Mouse (Mus musculus): ENCODE results near the gene Btnl4. TPM values are rescaled to one million over a fixed set of nuclear protein-coding genes. Genes with fewer than 3 reads are reported as not detected.
"Not testable (repeated sequence)": the region's sequence is repeated elsewhere in the genome, so short reads cannot be mapped to it uniquely, and the experiment has no call there.

Btnl4 gene
- not detected for total RNA-seq (2021)
- long read RNA-seq, experiment 1, result 0 reads
- long read RNA-seq, experiment 2, result 0 reads

- not testable (repeated sequence) for DNase-seq (ENCODE audit: low spot score in 2 of 2)
These were observed at the start of gene Btnl4 for GRCm38 (mm10) chr17:34477238-34478013. Gene Btnl4 (minus strand): TSS chr17:34477318.

- no peak for DNase-seq (ENCODE audit: low spot score in 2 of 2)
These were observed 41.9 kb upstream of the Btnl4 start for GRCm38 (mm10) chr17:34519001-34519400.

- DNase-seq (ENCODE audit: low spot score in 2 of 2), result not testable (repeated sequence)
These were observed 41.5 kb upstream of the Btnl4 start for GRCm38 (mm10) chr17:34518571-34518970.

GRCm38 (mm10) chr17:34517795-34518194 lies 40.7 kb upstream of the Btnl4 start:
- DNase-seq (ENCODE audit: low spot score in 2 of 2), result no peak

- DNase-seq (ENCODE audit: low spot score in 2 of 2), result no peak
These were observed 40.1 kb upstream of the Btnl4 start, which contains the start of gene Btnl6 for GRCm38 (mm10) chr17:34517252-34517651. Gene Btnl6 (minus strand): TSS chr17:34517352.

- no peak for DNase-seq (ENCODE audit: low spot score in 2 of 2)
These were observed 39.4 kb upstream of the Btnl4 start for GRCm38 (mm10) chr17:34516514-34516913.

GRCm38 (mm10) chr17:34511723-34512122 lies 34.6 kb upstream of the Btnl4 start:
- DNase-seq (ENCODE audit: low spot score in 2 of 2), result not testable (repeated sequence)

- no peak for DNase-seq (ENCODE audit: low spot score in 2 of 2)
These were observed 30.5 kb upstream of the Btnl4 start for GRCm38 (mm10) chr17:34507591-34507990.

GRCm38 (mm10) chr17:34497726-34498125 lies 20.6 kb upstream of the Btnl4 start:
- DNase-seq (ENCODE audit: low spot score in 2 of 2), result not testable (repeated sequence)

GRCm38 (mm10) chr17:34497319-34497718 lies 20.2 kb upstream of the Btnl4 start:
- not testable (repeated sequence) for DNase-seq (ENCODE audit: low spot score in 2 of 2)

GRCm38 (mm10) chr17:34496539-34496938 lies 19.4 kb upstream of the Btnl4 start:
- DNase-seq (ENCODE audit: low spot score in 2 of 2), result no peak

GRCm38 (mm10) chr17:34495156-34495555 lies 18.0 kb upstream of the Btnl4 start:
- DNase-seq (ENCODE audit: low spot score in 2 of 2), result not testable (repeated sequence)

GRCm38 (mm10) chr17:34492796-34493195 lies 15.7 kb upstream of the Btnl4 start:
- no peak for DNase-seq (ENCODE audit: low spot score in 2 of 2)

GRCm38 (mm10) chr17:34476427-34476826 lies 691 bp downstream of the Btnl4 start:
- DNase-seq (ENCODE audit: low spot score in 2 of 2), result no peak

GRCm38 (mm10) chr17:34475060-34475459 lies 2.1 kb downstream of the Btnl4 start:
- no peak for DNase-seq (ENCODE audit: low spot score in 2 of 2)

GRCm38 (mm10) chr17:34470491-34470890 lies 6.6 kb downstream of the Btnl4 start:
- no peak for DNase-seq (ENCODE audit: low spot score in 2 of 2)

- DNase-seq (ENCODE audit: low spot score in 2 of 2), result not testable (repeated sequence)
These were observed 11.2 kb downstream of the Btnl4 start for GRCm38 (mm10) chr17:34465906-34466305.

GRCm38 (mm10) chr17:34459255-34459654 lies 17.9 kb downstream of the Btnl4 start:
- DNase-seq (ENCODE audit: low spot score in 2 of 2), result no peak

- DNase-seq (ENCODE audit: low spot score in 2 of 2), result no peak
These were observed 19.4 kb downstream of the Btnl4 start for GRCm38 (mm10) chr17:34457668-34458067.

- DNase-seq (ENCODE audit: low spot score in 2 of 2), result no peak
These were observed 28.6 kb downstream of the Btnl4 start for GRCm38 (mm10) chr17:34448473-34449041.

GRCm38 (mm10) chr17:34441990-34442389 lies 35.1 kb downstream of the Btnl4 start:
- no peak for DNase-seq (ENCODE audit: low spot score in 2 of 2)

- peak in 1 of 2 experiments; percentile 40 for DNase-seq (ENCODE audit: low spot score in 2 of 2)
These were observed 37.3 kb downstream of the Btnl4 start for GRCm38 (mm10) chr17:34439795-34440194.

All from layer of hippocampus, postnatal 14 days (tissue).